Mouse (Mus musculus): ENCODE results near the gene Ogt.

- TF ChIP-seq CTCF (IDR thresholded peaks at IDR 0.05; ENCODE audit: low read depth) (no peak), EP300 (IDR thresholded peaks at IDR 0.05; ENCODE audit: low read depth) (no peak)
Measured at GRCm38 (mm10) chrX:101616183-101616582, 23.7 kb upstream of the Ogt start.
